Mouse (Mus musculus): ENCODE results near the gene Adgrb3. TPM values are rescaled to one million over a fixed set of nuclear protein-coding genes. Genes with fewer than 3 reads are reported as not detected.
A peak's percentile ranks its signal among the peaks of the same experiment; 100 is the strongest.

Adgrb3 gene
- polyA plus RNA-seq, 1 experiment from 2014 or later: 68.6 TPM

GRCm38 (mm10) chr1:25075952-25076351 is 753.6 kb downstream of the Adgrb3 start:
- Histone ChIP-seq H3K27me3 (ENCODE audit: control insufficient read depth, insufficient read depth, low read depth, low read length) (no peaks in the 10 kb centered on the region), H3K9ac (ENCODE audit: low read depth, low read length) (no peak overlapping the region), H3K4me1 (ENCODE audit: control insufficient read depth, insufficient read depth, low read length) (no peaks in the 10 kb centered on the region), H3K36me3 (ENCODE audit: control insufficient read depth, insufficient read depth, low read length) (peaks cover 4% of the 10 kb centered on the region; the same call in 1 of the 2 replicates), H3K9me3 (replicated peaks; ENCODE audit: control insufficient read depth, low read length, poor library complexity, severe bottlenecking) (no peaks in the 10 kb centered on the region), H3K27ac (ENCODE audit: low read length) (no peak overlapping the region), H3K4me3 (ENCODE audit: low read depth, low read length) (no peak overlapping the region), H3K4me2 (ENCODE audit: low read length) (no peak overlapping the region)
- 66% methylated on average over 5 of the region's 5 CpGs for WGBS
- ATAC-seq: no peak

DNA sequence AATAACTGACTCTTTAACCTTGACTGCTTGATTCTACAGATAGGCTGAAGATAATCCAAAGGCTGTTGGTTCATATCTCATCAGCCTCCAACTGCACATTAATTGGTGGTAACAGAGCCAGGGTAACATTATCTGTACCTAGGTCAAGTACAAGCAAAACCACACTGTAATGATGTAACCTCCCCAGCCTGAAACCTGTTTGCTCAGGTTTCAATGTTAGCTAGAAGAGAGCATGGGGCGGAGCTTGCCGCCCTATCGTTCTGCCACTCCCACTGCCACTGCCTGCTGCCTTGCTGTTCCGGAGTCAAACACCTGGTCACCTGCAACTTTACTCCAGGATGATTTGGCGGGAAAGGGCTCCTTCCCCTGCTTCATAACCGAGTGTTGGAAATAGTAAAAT is 765.5 kb downstream of the Adgrb3 start:
- no peaks in the 10 kb centered on the region for H3K27me3 ChIP-seq (ENCODE audit: control insufficient read depth, insufficient read depth, low read depth, low read length)
- H3K9ac ChIP-seq (ENCODE audit: low read depth, low read length): no peak overlapping the region
- 42% methylated on average over 6 of the region's 6 CpGs for WGBS
- no peaks in the 10 kb centered on the region for H3K9me3 ChIP-seq (replicated peaks; ENCODE audit: control insufficient read depth, low read length, poor library complexity, severe bottlenecking)
- H3K36me3 ChIP-seq (ENCODE audit: control insufficient read depth, insufficient read depth, low read length): no peaks in the 10 kb centered on the region; the same call in 1 of the 2 replicates
- H3K4me2 ChIP-seq (ENCODE audit: low read length): no peak overlapping the region
- H3K27ac ChIP-seq (ENCODE audit: low read length): no peak overlapping the region
- ATAC-seq: no peak
- no peak overlapping the region for H3K4me3 ChIP-seq (ENCODE audit: low read depth, low read length)
- no peaks in the 10 kb centered on the region for H3K4me1 ChIP-seq (ENCODE audit: control insufficient read depth, insufficient read depth, low read length)

DNA sequence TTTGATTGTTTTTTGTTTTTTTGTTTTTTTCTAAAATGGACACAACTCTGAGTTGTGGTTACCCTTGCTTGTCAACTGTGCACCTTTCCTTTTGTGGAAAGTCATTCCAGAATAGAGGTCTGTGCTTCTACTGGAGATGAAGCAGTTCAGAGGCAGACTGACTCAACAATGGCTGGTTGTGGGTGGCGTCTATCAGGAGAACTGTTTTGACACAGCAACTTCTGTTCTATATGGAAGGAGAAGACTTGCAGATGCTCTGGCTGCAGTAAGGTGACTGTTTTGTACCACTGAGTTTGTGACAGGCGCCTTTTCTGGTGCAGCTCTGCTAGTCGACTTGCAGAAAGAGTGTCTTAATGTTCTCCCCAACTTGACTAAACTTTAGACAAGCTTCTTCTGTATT is 768.6 kb downstream of the Adgrb3 start:
- no peak for ATAC-seq
- 85% methylated on average over 3 of the region's 3 CpGs for WGBS
- no peaks in the 10 kb centered on the region for H3K27me3 ChIP-seq (ENCODE audit: control insufficient read depth, insufficient read depth, low read depth, low read length)
- no peak overlapping the region for H3K9ac ChIP-seq (ENCODE audit: low read depth, low read length)
- no peaks in the 10 kb centered on the region for H3K4me1 ChIP-seq (ENCODE audit: control insufficient read depth, insufficient read depth, low read length)
- H3K4me2 ChIP-seq (ENCODE audit: low read length): no peak overlapping the region
- H3K4me3 ChIP-seq (ENCODE audit: low read depth, low read length): no peak overlapping the region
- H3K36me3 ChIP-seq (ENCODE audit: control insufficient read depth, insufficient read depth, low read length): no peaks in the 10 kb centered on the region
- H3K27ac ChIP-seq (ENCODE audit: low read length): no peak overlapping the region
- H3K9me3 ChIP-seq (replicated peaks; ENCODE audit: control insufficient read depth, low read length, poor library complexity, severe bottlenecking): no peaks in the 10 kb centered on the region

DNA sequence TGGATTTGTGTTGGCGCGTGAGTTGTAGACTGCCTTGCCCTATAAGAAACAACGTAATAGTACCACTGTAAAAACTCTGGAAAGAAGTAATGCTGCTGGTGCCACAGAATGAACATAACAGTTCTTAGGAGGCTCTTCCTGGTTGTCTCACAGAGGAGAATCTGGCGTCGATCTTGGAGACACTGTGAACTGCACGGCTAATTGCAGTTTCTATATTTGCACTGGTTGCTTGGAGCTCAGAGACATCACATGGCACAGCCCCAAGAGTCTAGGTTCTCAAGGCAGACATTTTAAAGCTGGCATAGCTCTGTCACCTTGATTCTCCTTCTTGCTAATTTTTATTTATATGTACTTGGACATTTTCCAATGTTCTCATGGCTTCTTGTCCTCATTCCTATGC is 769.3 kb downstream of the Adgrb3 start:
- Histone ChIP-seq H3K4me1 (ENCODE audit: control insufficient read depth, insufficient read depth, low read length) (no peaks in the 10 kb centered on the region), H3K4me2 (ENCODE audit: low read length) (no peak overlapping the region), H3K27ac (ENCODE audit: low read length) (no peak overlapping the region), H3K27me3 (ENCODE audit: control insufficient read depth, insufficient read depth, low read depth, low read length) (no peaks in the 10 kb centered on the region), H3K9me3 (replicated peaks; ENCODE audit: control insufficient read depth, low read length, poor library complexity, severe bottlenecking) (no peaks in the 10 kb centered on the region), H3K9ac (ENCODE audit: low read depth, low read length) (no peak overlapping the region), H3K36me3 (ENCODE audit: control insufficient read depth, insufficient read depth, low read length) (no peaks in the 10 kb centered on the region), H3K4me3 (ENCODE audit: low read depth, low read length) (no peak overlapping the region)
- WGBS: 95% methylated on average over 6 of the region's 6 CpGs
- no peak for ATAC-seq

DNA sequence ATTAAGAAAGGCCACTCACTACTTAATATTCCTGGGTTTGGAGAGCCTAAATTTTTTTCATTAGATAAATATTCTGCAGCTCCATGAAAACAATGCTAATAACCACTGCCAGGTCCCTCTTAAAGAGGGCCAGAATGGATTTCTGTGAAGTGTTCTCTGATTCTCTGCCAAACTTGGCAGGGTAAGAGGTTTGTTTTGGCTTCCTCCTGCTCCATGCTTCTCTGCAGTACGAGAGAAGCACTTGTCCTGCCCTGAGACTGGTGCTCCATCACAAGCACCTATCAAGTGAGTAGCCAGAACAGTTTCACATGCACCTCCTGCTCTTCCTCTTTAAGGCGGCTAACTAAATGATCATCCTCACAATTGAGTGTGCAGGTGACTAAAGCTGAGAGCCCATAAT is 771.9 kb downstream of the Adgrb3 start:
- Histone ChIP-seq H3K4me2 (ENCODE audit: low read length) (no peak overlapping the region), H3K4me1 (ENCODE audit: control insufficient read depth, insufficient read depth, low read length) (no peaks in the 10 kb centered on the region), H3K9ac (ENCODE audit: low read depth, low read length) (no peak overlapping the region), H3K4me3 (ENCODE audit: low read depth, low read length) (no peak overlapping the region), H3K27me3 (ENCODE audit: control insufficient read depth, insufficient read depth, low read depth, low read length) (no peaks in the 10 kb centered on the region), H3K27ac (ENCODE audit: low read length) (0 out of 2 replicates have a peak overlapping the region, but pooled peaks have one; percentile 28), H3K36me3 (ENCODE audit: control insufficient read depth, insufficient read depth, low read length) (no peaks in the 10 kb centered on the region), H3K9me3 (replicated peaks; ENCODE audit: control insufficient read depth, low read length, poor library complexity, severe bottlenecking) (no peaks in the 10 kb centered on the region)
- WGBS: 83% methylated on average over 2 of the region's 2 CpGs
- no peak for ATAC-seq

GRCm38 (mm10) chr1:25057212-25057611 is 772.3 kb downstream of the Adgrb3 start:
- no peak overlapping the region for H3K4me3 ChIP-seq (ENCODE audit: low read depth, low read length)
- H3K36me3 ChIP-seq (ENCODE audit: control insufficient read depth, insufficient read depth, low read length): no peaks in the 10 kb centered on the region
- no peak overlapping the region for H3K9ac ChIP-seq (ENCODE audit: low read depth, low read length)
- H3K27me3 ChIP-seq (ENCODE audit: control insufficient read depth, insufficient read depth, low read depth, low read length): no peaks in the 10 kb centered on the region
- H3K9me3 ChIP-seq (replicated peaks; ENCODE audit: control insufficient read depth, low read length, poor library complexity, severe bottlenecking): no peaks in the 10 kb centered on the region
- no peaks in the 10 kb centered on the region for H3K4me1 ChIP-seq (ENCODE audit: control insufficient read depth, insufficient read depth, low read length)
- no peak overlapping the region for H3K4me2 ChIP-seq (ENCODE audit: low read length)
- WGBS: 82% methylated on average over 6 of the region's 6 CpGs
- no peak for ATAC-seq
- 0 out of 2 replicates have a peak overlapping the region, but pooled peaks have one; percentile 28 for H3K27ac ChIP-seq (ENCODE audit: low read length)

- no peak overlapping the region for H3K4me2 ChIP-seq (ENCODE audit: low read length)
- WGBS: 82% methylated on average over 4 of the region's 4 CpGs
- no peak for ATAC-seq
- no peaks in the 10 kb centered on the region for H3K9me3 ChIP-seq (replicated peaks; ENCODE audit: control insufficient read depth, low read length, poor library complexity, severe bottlenecking)
- no peaks in the 10 kb centered on the region for H3K27me3 ChIP-seq (ENCODE audit: control insufficient read depth, insufficient read depth, low read depth, low read length)
- H3K4me3 ChIP-seq (ENCODE audit: low read depth, low read length): no peak overlapping the region
- H3K9ac ChIP-seq (ENCODE audit: low read depth, low read length): no peak overlapping the region
- H3K4me1 ChIP-seq (ENCODE audit: control insufficient read depth, insufficient read depth, low read length): no peaks in the 10 kb centered on the region
- H3K36me3 ChIP-seq (ENCODE audit: control insufficient read depth, insufficient read depth, low read length): no peaks in the 10 kb centered on the region
- no peak overlapping the region for H3K27ac ChIP-seq (ENCODE audit: low read length)
These were observed 787.4 kb downstream of the Adgrb3 start for GRCm38 (mm10) chr1:25042091-25042490.

- 44% methylated on average over 10 of the region's 10 CpGs for WGBS
- H3K4me3 ChIP-seq (ENCODE audit: low read depth, low read length): no peak overlapping the region
- H3K27ac ChIP-seq (ENCODE audit: low read length): peak overlapping the region; percentile 74
- no peaks in the 10 kb centered on the region for H3K27me3 ChIP-seq (ENCODE audit: control insufficient read depth, insufficient read depth, low read depth, low read length)
- no peaks in the 10 kb centered on the region for H3K9me3 ChIP-seq (replicated peaks; ENCODE audit: control insufficient read depth, low read length, poor library complexity, severe bottlenecking)
- ATAC-seq: peak; percentile 63; the same call in 1 of the 2 replicates
- H3K4me2 ChIP-seq (ENCODE audit: low read length): peak overlapping the region; percentile 27
- H3K36me3 ChIP-seq (ENCODE audit: control insufficient read depth, insufficient read depth, low read length): no peaks in the 10 kb centered on the region
- peaks cover 9% of the 10 kb centered on the region for H3K4me1 ChIP-seq (ENCODE audit: control insufficient read depth, insufficient read depth, low read length)
- no peak overlapping the region for H3K9ac ChIP-seq (ENCODE audit: low read depth, low read length)
These were observed 795.3 kb downstream of the Adgrb3 start for GRCm38 (mm10) chr1:25034161-25034560.

DNA sequence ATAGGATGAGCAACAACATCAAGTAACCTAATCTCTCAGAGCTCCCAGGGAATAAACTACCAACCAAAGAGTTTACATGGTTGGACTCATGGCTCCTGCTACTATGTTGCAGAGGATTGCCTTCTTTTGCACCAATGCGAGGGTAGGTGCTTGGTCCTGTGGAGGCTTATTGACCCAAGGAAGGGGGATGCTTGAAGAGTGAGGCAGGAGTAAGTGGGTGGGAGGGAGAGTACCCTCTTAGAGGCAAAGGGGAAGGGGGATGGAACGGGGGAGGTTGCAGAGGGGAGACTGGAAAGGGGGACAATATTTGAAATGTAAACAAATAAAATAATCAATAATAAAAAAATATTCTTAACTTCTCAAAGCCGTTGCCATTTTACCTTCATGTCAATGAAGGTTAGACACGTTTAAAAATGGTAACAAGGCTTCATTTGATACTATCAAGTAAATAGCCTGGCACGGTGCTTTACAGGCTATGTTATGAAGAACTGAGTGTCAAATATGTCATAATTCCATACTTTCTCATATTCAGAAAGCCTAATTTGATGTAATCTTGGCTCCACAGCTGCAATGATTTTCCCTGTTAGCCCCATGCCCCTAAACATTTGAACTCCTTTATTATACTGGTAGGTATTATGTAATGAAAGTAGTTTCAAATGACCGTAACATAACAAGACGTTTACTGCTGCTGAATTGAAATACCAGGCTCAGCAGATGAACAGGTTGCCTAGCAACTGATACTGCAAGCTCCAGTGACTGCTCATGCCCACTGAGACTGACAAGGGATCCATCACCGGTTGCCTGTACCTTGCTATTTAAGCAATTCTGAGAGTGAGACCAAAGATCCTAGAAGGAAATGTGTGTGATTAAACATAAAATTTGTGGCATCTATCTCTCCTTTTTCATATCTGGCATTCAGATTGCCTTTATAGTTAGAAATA is 796.1 kb downstream of the Adgrb3 start:
- H3K9me3 ChIP-seq (replicated peaks; ENCODE audit: control insufficient read depth, low read length, poor library complexity, severe bottlenecking): no peaks in the 10 kb centered on the region
- H3K9ac ChIP-seq (ENCODE audit: low read depth, low read length): 0 out of 2 replicates have a peak overlapping the region, but pooled peaks have one; percentile 10
- H3K4me3 ChIP-seq (ENCODE audit: low read depth, low read length): no peak overlapping the region
- peak; percentile 98 for ATAC-seq
- WGBS: 33% methylated on average over 8 of the region's 8 CpGs
- peak overlapping the region; percentile 43 for H3K4me2 ChIP-seq (ENCODE audit: low read length)
- peak overlapping the region; percentile 74 for H3K27ac ChIP-seq (ENCODE audit: low read length)
- peaks cover 9% of the 10 kb centered on the region for H3K4me1 ChIP-seq (ENCODE audit: control insufficient read depth, insufficient read depth, low read length)
- H3K36me3 ChIP-seq (ENCODE audit: control insufficient read depth, insufficient read depth, low read length): no peaks in the 10 kb centered on the region
- no peaks in the 10 kb centered on the region for H3K27me3 ChIP-seq (ENCODE audit: control insufficient read depth, insufficient read depth, low read depth, low read length)
